Mouse (Mus musculus) forebrain, embryonic 15.5 days (tissue): ENCODE measurements around the gene Mrpl4. TPM values are rescaled to one million over a fixed set of nuclear protein-coding genes. Genes with fewer than 3 reads are reported as not detected.

Source experiments
- ATAC-seq: fragments of 200-750 bp; cut with Nextera tagmentation; replicated peaks from 2 replicates; pipeline ENCODE4 v1.8.0; 2017; ENCODE audit warnings: mild to moderate bottlenecking, moderate TSS enrichment, moderate library complexity
- H3K27ac ChIP-seq: fragments of 300-500 bp; sonication (generic); replicated peaks from 2 replicates; pipeline ENCODE4 v1.5.1; 2015; ENCODE audit warnings: mild to moderate bottlenecking, inconsistent platforms
- H3K27me3 ChIP-seq: fragments of 300-500 bp; sonication (generic); 2 replicates; pipeline ENCODE4 v1.6.1; 2015; ENCODE audit warnings: inconsistent platforms
- H3K36me3 ChIP-seq: fragments of 300-500 bp; sonication (generic); 2 replicates; pipeline ENCODE4 v1.6.1; 2015; ENCODE audit warnings: mild to moderate bottlenecking, inconsistent platforms
- H3K4me1 ChIP-seq: fragments of 300-500 bp; sonication (generic); 2 replicates; pipeline ENCODE4 v1.6.1; 2015; ENCODE audit warnings: inconsistent platforms
- H3K4me2 ChIP-seq: fragments of 300-500 bp; sonication (generic); replicated peaks from 2 replicates; pipeline ENCODE4 v1.6.1; 2015; ENCODE audit warnings: mild to moderate bottlenecking, inconsistent platforms
- H3K4me3 ChIP-seq: fragments of 300-500 bp; sonication (generic); 2 replicates; pipeline ENCODE4 v1.5.1; 2015; ENCODE audit warnings: mild to moderate bottlenecking, inconsistent platforms
- H3K9ac ChIP-seq: fragments of 300-500 bp; sonication (generic); replicated peaks from 2 replicates; pipeline ENCODE4 v1.6.1; 2015; ENCODE audit warnings: mild to moderate bottlenecking, inconsistent platforms
- H3K9me3 ChIP-seq: fragments of 300-500 bp; sonication (generic); 2 replicates; pipeline ENCODE4 v1.6.1; 2016; ENCODE audit warnings: inconsistent platforms
- WGBS: fragments of 180-500 bp; shearing (Covaris S2); methylation state at CpG from one replicate; pipeline ENCODE4 v1.1.7; 2015; ENCODE audit warnings: mixed read lengths; 5-methylcytosine and 5-hydroxymethylcytosine counted together
- polyA plus RNA-seq: library from polyadenylated mRNA; unstranded; fragments of >200 nt; fragmentation: Nextera tagmentation; extraction: Ambion mirVana; gene quantifications from 2 replicates; pipeline ENCODE4 v1.2.1, GENCODE M21; 2015

Mrpl4 gene
- polyA plus RNA-seq = 112 and 115 TPM in 2 replicates

DNA sequence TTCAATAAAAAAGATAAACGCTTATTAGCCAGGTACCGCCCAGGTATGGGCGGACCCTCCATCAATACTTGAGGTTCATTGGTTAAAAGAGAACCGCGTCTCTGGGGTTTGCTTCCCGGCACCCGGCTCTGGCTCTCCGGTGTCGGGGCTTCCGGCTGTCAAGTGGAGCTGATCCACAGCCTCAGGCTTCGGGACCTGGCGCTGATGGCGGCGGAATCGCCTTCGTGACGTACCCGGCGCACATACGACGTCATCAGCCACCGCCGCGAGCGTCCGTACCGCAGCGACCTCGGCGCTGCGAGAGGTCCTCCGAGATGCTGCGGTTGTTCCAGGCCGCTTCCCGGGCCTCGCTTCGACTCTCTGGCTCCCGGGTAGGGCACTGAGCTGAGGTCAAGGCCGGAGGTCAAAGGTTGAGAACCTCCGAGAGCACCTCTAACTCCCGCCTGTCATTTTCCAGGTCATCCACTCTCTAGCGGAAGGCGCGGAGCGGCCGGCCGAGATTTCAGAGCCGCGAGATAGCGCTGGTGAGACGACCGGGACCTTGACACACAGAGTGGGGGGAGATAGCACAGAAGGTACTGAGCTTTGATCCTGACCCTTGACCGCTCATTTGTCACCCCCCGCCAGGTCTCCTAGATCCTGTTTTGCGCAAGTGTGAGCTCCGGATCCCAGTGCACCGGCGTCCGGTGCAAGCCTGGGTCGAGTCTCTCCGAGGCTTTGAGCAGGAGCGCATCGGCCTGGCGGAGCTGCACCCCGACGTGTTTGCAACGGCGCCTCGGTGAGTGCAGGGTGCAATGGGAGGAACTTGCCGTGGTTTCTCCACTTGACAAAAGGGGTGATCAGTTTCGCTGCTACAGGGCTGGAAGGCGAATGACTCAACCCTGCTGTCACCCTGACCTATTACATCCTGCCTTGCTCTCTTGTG lies at the start of gene Mrpl4:
Gene Mrpl4, plus strand, starts transcription at position 112 of the 925 bp plus-strand sequence.
- peak within 1 kb of the TSS; percentile 86 for H3K27ac ChIP-seq
- peak; percentile 93 for ATAC-seq
- H3K9me3 ChIP-seq = no peaks in the 10 kb centered on the region
- no peaks in the 10 kb centered on the region for H3K27me3 ChIP-seq
- peak within 1 kb of the TSS; percentile 81 for H3K4me2 ChIP-seq
- H3K4me1 ChIP-seq = peaks cover 12% of the 10 kb centered on the region
- WGBS = under 1% methylated on average over 72 of the region's 72 CpGs
- H3K4me3 ChIP-seq = peak within 1 kb of the TSS; percentile 87
- H3K36me3 ChIP-seq = peaks cover 26% of the 10 kb centered on the region
- H3K9ac ChIP-seq = peak within 1 kb of the TSS; percentile 87

DNA sequence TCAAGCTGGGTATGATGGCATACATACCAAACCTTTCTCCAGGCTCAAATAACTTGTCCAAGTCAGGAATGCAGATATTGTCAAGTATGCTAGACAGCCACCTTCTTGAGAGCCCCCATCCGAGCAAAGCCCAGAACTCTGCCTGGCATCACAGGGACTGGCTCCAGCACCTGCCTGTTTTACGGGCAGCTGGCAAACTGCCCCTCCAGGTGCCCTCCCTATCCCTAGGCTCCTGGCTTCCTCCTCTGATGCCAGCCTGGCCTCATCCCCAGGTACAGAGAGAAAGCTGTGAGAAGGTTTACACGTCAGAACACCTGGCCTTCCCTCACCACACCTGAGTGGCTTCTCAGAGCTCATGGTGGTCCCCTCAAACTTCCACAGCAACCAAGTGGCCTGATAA lies 45.5 kb upstream of the Mrpl4 start:
- no peak for ATAC-seq
- Histone ChIP-seq H3K9me3 (no peaks in the 10 kb centered on the region), H3K4me1 (no peaks in the 10 kb centered on the region), H3K9ac (no peak overlapping the region), H3K4me2 (no peak overlapping the region), H3K27me3 (no peaks in the 10 kb centered on the region), H3K4me3 (no peak overlapping the region), H3K36me3 (no peaks in the 10 kb centered on the region), H3K27ac (no peak overlapping the region)
- 80% methylated on average over 3 of the region's 3 CpGs for WGBS

DNA sequence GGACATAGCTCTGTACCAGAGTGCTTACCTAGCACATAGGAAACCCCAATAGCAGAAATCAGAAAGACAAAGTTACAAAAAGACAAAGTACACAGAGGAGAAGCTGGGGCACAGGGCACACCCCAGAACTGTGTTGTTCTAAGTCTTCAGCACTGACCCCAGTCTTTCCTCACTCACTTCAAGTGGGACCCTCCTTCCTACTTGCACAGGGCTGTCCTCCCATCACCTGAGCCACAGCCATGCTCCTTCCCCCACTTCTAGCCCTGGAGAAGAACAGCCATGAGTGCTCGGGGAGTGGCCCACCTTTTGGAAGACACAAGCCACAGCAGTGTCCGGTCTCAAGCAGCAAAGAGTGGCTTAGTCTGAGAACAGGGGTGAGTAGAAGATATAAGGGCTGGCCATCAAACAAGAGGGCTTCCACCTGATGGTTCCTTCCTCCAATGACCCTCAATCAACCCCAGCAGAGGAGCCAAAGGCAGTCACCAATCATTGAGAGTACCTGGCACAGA lies 43.1 kb upstream of the Mrpl4 start, which contains the start of gene Dnmt1:
Gene Dnmt1, minus strand, starts transcription at position 459 of the 509 bp plus-strand sequence.
- Histone ChIP-seq H3K27me3 (no peaks in the 10 kb centered on the region), H3K4me2 (no peak within 1 kb of the TSS), H3K27ac (no peak within 1 kb of the TSS), H3K4me3 (no peak within 1 kb of the TSS), H3K9me3 (no peaks in the 10 kb centered on the region), H3K4me1 (no peaks in the 10 kb centered on the region), H3K36me3 (no peaks in the 10 kb centered on the region), H3K9ac (no peak within 1 kb of the TSS)
- ATAC-seq = no peak
- WGBS = 70% methylated on average over 2 of the region's 2 CpGs

DNA sequence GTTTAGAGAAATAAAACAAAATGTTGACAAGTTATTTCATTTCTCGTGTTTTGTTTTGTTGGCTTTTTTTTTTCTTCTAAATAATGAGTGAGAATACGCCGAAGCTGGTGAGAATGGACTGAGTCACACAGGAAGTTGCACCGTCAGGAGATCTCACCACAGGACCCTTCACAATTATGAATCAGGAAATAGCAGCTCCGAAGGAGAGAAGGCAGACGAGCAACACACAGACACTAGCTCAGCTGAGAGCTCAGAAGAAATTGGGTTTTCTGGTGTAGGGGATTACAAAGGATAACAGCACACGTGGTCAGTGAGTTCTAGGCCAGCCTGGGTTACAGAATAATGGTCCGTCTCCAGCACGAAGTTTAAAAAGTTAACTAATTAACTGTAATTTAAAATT lies 41.0 kb upstream of the Mrpl4 start:
- no peaks in the 10 kb centered on the region for H3K36me3 ChIP-seq
- H3K9ac ChIP-seq = no peak overlapping the region
- no peak overlapping the region for H3K27ac ChIP-seq
- H3K4me1 ChIP-seq = no peaks in the 10 kb centered on the region
- ATAC-seq = no peak
- WGBS = 74% methylated on average over 9 of the region's 9 CpGs
- no peak overlapping the region for H3K4me3 ChIP-seq
- no peak overlapping the region for H3K4me2 ChIP-seq
- H3K27me3 ChIP-seq = no peaks in the 10 kb centered on the region
- no peaks in the 10 kb centered on the region for H3K9me3 ChIP-seq

DNA sequence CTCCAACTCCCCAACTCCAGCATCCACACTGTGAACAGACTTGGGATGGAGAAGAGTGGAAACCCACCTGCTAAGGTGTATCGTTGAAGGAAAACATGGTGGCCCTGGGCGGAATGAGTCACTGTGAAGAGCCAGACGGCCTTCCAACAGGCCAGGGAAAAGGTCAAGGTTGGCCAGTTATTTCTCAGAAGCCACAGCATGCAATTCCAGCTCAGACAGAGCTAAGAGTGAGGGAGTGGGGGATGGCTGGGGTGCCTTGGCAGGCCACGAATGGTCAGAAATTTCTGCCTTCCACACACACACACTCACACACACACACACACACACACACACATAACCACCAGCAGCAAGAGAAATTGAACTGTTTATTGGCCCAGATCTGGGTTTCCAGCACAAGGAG lies 36.9 kb upstream of the Mrpl4 start:
- H3K9me3 ChIP-seq = no peaks in the 10 kb centered on the region
- no peak overlapping the region for H3K27ac ChIP-seq
- WGBS = 95% methylated on average over 4 of the region's 4 CpGs
- no peak for ATAC-seq
- no peaks in the 10 kb centered on the region for H3K27me3 ChIP-seq
- H3K9ac ChIP-seq = no peak overlapping the region
- H3K36me3 ChIP-seq = no peaks in the 10 kb centered on the region; the same call in 1 of the 2 replicates
- no peak overlapping the region for H3K4me3 ChIP-seq
- no peak overlapping the region for H3K4me2 ChIP-seq
- no peaks in the 10 kb centered on the region for H3K4me1 ChIP-seq

DNA sequence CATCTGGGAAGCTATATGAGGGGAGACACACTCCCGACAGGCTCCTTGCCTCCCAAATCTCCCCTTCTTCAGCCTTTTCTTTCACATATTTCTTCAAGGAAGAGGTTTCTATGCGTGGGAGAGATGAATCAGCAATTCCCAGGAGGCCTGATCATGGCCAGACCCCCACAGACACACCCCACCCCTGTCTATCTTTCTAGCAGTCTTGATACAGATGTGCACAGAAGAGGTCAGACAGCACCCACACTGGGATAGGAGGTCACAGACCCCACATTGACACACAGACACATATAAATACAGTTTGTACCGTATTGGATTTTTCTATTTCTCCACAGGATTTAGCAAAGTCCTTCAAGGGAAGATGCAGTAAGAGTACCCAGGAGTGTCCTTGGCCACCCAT lies 36.5 kb upstream of the Mrpl4 start:
- no peak for ATAC-seq
- no peak overlapping the region for H3K4me3 ChIP-seq
- H3K9me3 ChIP-seq = no peaks in the 10 kb centered on the region
- H3K36me3 ChIP-seq = no peaks in the 10 kb centered on the region; the same call in 1 of the 2 replicates
- H3K4me2 ChIP-seq = no peak overlapping the region
- no peaks in the 10 kb centered on the region for H3K4me1 ChIP-seq
- no peak overlapping the region for H3K9ac ChIP-seq
- WGBS = 81% methylated on average over 3 of the region's 3 CpGs
- no peaks in the 10 kb centered on the region for H3K27me3 ChIP-seq
- H3K27ac ChIP-seq = no peak overlapping the region

DNA sequence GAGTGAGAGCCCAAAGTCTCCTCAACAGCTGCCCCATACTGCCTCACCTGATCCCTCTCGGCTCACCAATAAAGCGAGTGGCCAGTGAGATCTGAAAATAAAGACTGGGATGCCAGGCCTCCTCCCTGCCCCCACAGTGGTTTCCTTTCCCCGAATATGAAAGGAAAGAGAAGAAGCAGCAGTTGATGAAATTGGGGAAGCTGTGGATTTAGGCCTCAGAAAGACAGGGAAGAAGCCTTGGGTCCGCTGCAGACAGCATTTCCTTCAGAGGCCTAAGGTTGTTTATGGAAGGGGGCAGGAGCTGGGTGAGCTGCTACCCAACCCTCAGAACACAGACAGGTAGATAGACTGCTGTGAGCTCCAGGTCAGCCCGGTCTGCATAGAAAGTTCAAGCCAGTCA lies 35.8 kb upstream of the Mrpl4 start:
- ATAC-seq = no peak
- H3K27ac ChIP-seq = no peak overlapping the region
- no peak overlapping the region for H3K4me2 ChIP-seq
- no peaks in the 10 kb centered on the region for H3K9me3 ChIP-seq
- no peak overlapping the region for H3K4me3 ChIP-seq
- H3K9ac ChIP-seq = no peak overlapping the region
- no peaks in the 10 kb centered on the region for H3K4me1 ChIP-seq
- no peaks in the 10 kb centered on the region for H3K27me3 ChIP-seq
- WGBS = 79% methylated on average over 5 of the region's 5 CpGs
- H3K36me3 ChIP-seq = no peaks in the 10 kb centered on the region; the same call in 1 of the 2 replicates

DNA sequence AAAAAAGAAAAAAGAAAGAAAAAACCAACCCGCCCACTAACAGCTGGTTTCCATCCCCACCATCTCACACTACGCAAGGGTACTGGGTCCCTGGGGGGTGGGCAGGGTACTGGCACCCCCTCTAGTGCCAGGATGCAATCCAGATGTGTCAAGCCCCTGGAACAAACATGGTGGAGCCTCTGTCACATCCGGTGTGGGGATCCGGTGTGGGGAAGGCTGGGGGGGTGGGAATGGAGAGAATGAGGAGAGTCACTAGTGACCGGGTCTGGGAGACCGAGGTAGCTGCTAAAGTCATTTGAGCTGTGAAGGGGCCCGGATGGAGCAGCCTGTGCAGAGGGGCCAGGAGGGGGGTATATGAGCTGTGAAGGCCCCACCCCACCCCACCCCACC lies 30.8 kb upstream of the Mrpl4 start:
- Histone ChIP-seq H3K27me3 (no peaks in the 10 kb centered on the region), H3K4me2 (no peak overlapping the region), H3K4me1 (peaks cover 23% of the 10 kb centered on the region), H3K4me3 (no peak overlapping the region), H3K36me3 (no peaks in the 10 kb centered on the region; the same call in 1 of the 2 replicates), H3K9me3 (no peaks in the 10 kb centered on the region), H3K9ac (no peak overlapping the region), H3K27ac (no peak overlapping the region)
- ATAC-seq = no peak
- WGBS = 86% methylated on average over 7 of the region's 7 CpGs

DNA sequence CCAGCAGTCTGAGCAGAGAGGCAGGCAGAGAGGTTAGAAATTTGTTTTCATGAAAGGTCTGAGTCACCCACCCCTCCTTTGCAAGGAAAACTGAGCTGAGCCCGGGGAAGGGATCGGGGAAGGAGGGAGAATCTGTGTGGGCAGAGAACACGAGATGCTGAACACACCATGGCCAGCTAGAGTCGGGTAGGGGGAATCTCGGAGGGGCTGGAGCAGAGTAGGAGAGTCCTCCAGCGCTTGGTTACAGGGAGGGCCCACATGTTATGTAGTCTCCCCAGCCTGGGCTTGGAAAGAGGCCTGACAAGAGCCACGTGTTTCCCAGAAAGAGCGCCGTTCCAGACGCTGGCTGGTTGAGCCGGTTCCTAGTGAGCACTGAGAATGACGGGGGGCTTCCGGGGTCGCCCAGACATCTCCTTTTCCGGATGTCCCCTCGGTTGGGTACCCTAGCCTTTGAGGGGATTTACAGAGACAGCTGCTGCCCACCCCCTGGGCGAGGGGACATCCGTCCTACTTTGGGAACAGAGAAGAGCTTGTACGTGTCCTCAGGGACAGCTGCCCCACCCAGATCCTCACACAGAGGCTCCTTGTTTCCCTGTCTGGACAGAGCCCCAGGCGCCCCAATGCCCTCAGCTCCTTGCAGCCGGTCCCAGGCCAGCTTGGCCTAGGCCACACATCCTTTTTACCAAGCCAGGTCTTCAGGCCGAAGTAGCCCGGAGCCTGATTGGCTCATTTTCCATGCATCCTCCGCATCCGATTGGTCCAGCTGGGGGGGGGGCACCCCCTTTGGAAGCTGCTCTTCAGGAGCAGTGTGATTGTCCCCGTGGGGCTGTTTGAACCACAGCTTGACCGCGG lies 30.2 kb upstream of the Mrpl4 start:
- Histone ChIP-seq H3K9me3 (no peaks in the 10 kb centered on the region), H3K27me3 (no peaks in the 10 kb centered on the region), H3K4me2 (no peak overlapping the region; the same call in 1 of the 2 replicates), H3K4me3 (no peak overlapping the region), H3K27ac (no peak overlapping the region), H3K9ac (0 out of 2 replicates have a peak overlapping the region, but pooled peaks have one; percentile 1), H3K4me1 (peaks cover 25% of the 10 kb centered on the region), H3K36me3 (no peaks in the 10 kb centered on the region; the same call in 1 of the 2 replicates)
- WGBS = 37% methylated on average over 28 of the region's 28 CpGs
- no peak for ATAC-seq

DNA sequence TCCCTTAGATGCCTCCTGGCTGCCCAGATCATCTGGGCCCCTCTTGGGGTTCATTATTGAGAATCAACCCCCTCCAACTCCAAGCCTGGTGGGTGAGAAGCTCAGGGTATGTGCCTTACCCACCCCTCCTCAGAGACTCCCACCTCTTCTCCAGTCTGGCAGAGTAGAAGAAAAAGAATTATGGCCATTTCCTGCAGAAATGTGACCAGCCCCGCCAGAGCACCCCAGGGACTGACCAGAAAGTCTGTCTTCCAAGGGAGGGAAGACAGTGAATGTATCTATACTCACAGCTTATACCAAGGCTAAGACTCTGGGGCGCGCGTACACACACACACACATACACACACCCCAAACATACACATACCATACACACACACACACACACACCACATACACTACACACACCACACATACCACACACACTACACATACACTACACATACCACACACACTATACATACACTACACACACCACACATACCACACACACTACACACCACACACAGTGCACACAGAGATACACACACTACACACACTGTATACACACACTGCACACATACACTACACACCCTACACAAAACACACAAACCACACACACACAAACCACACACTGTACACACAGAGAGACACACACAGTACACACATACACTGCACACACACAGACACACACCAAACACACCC lies 29.4 kb upstream of the Mrpl4 start:
- no peak overlapping the region; the same call in 1 of the 2 replicates for H3K4me2 ChIP-seq
- peaks cover 25% of the 10 kb centered on the region for H3K4me1 ChIP-seq
- ATAC-seq = no peak
- H3K27me3 ChIP-seq = no peaks in the 10 kb centered on the region
- 94% methylated on average over 4 of the region's 4 CpGs for WGBS
- H3K4me3 ChIP-seq = no peak overlapping the region
- H3K9ac ChIP-seq = no peak overlapping the region
- no peaks in the 10 kb centered on the region for H3K36me3 ChIP-seq
- H3K9me3 ChIP-seq = no peaks in the 10 kb centered on the region
- H3K27ac ChIP-seq = no peak overlapping the region

DNA sequence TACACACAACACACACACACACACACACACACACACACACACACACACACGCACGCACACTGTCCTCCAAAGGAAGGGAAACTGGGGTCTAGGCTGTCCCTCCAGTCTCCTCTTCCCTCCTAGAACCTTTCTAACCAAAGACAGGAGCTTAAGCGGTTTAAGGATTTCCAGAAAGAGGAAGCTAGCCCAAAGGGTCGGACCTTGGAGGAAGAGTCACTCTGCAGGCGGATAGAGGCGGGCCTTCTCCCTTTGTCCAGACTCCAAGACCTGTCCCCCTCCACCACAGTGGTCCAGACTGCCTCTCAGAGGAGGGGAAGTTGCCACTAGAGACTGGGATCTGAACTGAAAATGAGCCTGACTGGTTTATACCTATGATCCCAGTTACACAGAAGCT lies 28.9 kb upstream of the Mrpl4 start:
- ATAC-seq = no peak
- Histone ChIP-seq H3K4me1 (peaks cover 25% of the 10 kb centered on the region), H3K9me3 (no peaks in the 10 kb centered on the region), H3K4me2 (no peak overlapping the region), H3K27me3 (no peaks in the 10 kb centered on the region), H3K36me3 (no peaks in the 10 kb centered on the region), H3K9ac (no peak overlapping the region), H3K27ac (no peak overlapping the region), H3K4me3 (no peak overlapping the region)
- WGBS = 36% methylated on average over 4 of the region's 6 CpGs
